Mouse (Mus musculus): Measurements from ENCODE around the gene P4hb. TPM values are rescaled to one million over a fixed set of nuclear protein-coding genes. Genes with fewer than 3 reads are reported as not detected.

Gene P4hb
- total and polyA plus RNA-seq, 3 experiments, result 563 to 1,152 (median 625) TPM

DNA sequence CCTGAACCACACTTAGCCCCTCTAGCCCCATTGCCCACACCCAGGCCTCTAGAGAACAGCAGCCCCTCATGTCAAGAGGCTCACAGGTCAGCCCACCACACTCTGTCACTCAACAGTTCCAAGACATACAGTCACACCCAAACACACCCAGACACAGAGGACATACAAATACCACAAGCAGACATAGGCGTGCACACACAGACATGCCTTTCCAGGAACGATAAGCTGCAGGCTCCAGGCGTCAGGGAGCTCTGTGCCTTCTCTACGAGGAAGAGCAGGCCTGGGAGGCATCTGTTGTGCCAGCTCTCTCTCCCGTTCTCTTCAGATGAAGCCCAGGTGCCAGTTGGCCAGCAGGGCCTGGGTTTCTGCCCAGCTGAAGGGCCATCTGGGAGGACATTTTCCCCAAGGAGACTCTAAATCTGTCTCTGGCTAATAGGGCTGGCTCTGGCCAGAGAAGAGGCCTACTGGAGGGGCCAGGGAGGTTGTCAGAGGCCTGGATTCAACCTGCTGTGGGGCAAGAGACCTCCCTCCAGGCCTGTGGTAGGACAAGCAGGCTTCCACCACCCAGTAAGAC lies 52.0 kb downstream of the P4hb start:
- no peak overlapping the region for H3K9ac ChIP-seq (ENCODE audit: control insufficient read depth, low read depth, low read length, poor library complexity, severe bottlenecking)
- H3K27me3 ChIP-seq (ENCODE audit: control insufficient read depth in 1 of 2, insufficient read depth in 2 of 2, low read length in 2 of 2), result no peaks in the 10 kb centered on the region
- DNase-seq (ENCODE audit: low read depth, low spot score), result no peak
- H3K36me3 ChIP-seq (ENCODE audit: control insufficient read depth in 1 of 2, insufficient read depth in 2 of 2, low read length in 2 of 2), result peaks cover 0 to 9% of the 10 kb centered on the region in 2 experiments; a peak in 2 of 4 replicates
- TF ChIP-seq ETS1 (IDR thresholded peaks at IDR 0.05; ENCODE audit: low read depth, low read length), result no peak
- TF ChIP-seq MEF2A (IDR thresholded peaks at IDR 0.05; ENCODE audit: extremely low read depth, insufficient replicate concordance, low read depth, low read length, poor library complexity, severe bottlenecking), result no peak
- no peak for TF ChIP-seq JUND (IDR thresholded peaks at IDR 0.05; ENCODE audit: low read depth, low read length)
- TF ChIP-seq CHD1 (IDR thresholded peaks at IDR 0.05; ENCODE audit: low read depth, low read length), result no peak
- TF ChIP-seq RAD21 (IDR thresholded peaks at IDR 0.05; ENCODE audit: low read depth, low read length), result no peak
- TF ChIP-seq USF1 (IDR thresholded peaks at IDR 0.05; ENCODE audit: low read depth, low read length), result no peak
- TF ChIP-seq MAFK (IDR thresholded peaks at IDR 0.05; ENCODE audit: borderline replicate concordance, low read depth, low read length), result no peak
- no peaks in the 10 kb centered on the region for H3K9me3 ChIP-seq (replicated peaks; ENCODE audit: insufficient read depth, low read length)
- no peak overlapping the region for H3K4me3 ChIP-seq (ENCODE audit: control insufficient read depth in 1 of 2, insufficient read depth in 1 of 2, low read depth in 2 of 2, low read length in 2 of 2)
- no peaks in the 10 kb centered on the region for H3K79me2 ChIP-seq (ENCODE audit: control insufficient read depth, insufficient read depth, low read length, poor library complexity)
- no peak overlapping the region for H3K27ac ChIP-seq (ENCODE audit: control insufficient read depth, low read depth, low read length)
- peaks cover 5 to 13% of the 10 kb centered on the region in 2 experiments for H3K4me1 ChIP-seq (ENCODE audit: control insufficient read depth in 1 of 2, insufficient read depth in 2 of 2, low read length in 2 of 2)

DNA sequence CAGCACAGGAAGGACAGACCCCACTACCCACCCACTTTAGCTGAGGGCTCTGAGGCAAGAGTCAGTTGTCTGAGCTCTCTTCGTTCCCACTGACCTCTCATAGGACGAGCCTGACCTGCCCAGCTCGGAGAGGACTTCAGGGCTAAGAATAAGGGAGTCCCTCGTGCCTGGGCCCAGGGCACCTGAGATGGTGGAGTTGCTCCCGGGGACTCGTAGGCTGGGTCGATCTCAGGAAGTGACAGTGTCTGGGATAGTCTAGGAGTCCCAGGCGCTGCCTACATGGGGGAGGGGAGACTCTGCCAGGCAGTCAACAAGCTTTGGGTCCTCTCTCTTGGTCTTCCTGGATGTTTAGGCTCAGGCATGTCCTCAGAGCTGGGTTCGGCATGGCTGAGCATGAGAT lies 52.6 kb downstream of the P4hb start:
- H3K27me3 ChIP-seq (ENCODE audit: control insufficient read depth in 1 of 2, insufficient read depth in 2 of 2, low read length in 2 of 2), result no peaks in the 10 kb centered on the region
- H3K79me2 ChIP-seq (ENCODE audit: control insufficient read depth, insufficient read depth, low read length, poor library complexity), result no peaks in the 10 kb centered on the region
- no peak overlapping the region for H3K27ac ChIP-seq (ENCODE audit: control insufficient read depth, low read depth, low read length)
- TF ChIP-seq GABPA (IDR thresholded peaks at IDR 0.05; ENCODE audit: low read depth, low read length) (no peak), MAX (IDR thresholded peaks at IDR 0.05; ENCODE audit: low read length) (no peak), POLR2AphosphoS2 (IDR thresholded peaks at IDR 0.05; ENCODE audit: low read length) (no peak), NELFE (IDR thresholded peaks at IDR 0.05; ENCODE audit: low read depth, low read length) (no peak), ZKSCAN1 (IDR thresholded peaks at IDR 0.05; ENCODE audit: low read depth, low read length) (no peak), SIN3A (IDR thresholded peaks at IDR 0.05; ENCODE audit: low read length) (no peak), MEF2A (IDR thresholded peaks at IDR 0.05; ENCODE audit: extremely low read depth, insufficient replicate concordance, low read depth, low read length, poor library complexity, severe bottlenecking) (no peak), POLR2A (IDR thresholded peaks at IDR 0.05; ENCODE audit: control insufficient read depth in 1 of 2, insufficient read depth in 1 of 2, low read depth in 1 of 2, low read length in 2 of 2, poor library complexity in 1 of 2) (no peak), ZC3H11A (IDR thresholded peaks at IDR 0.05; ENCODE audit: low read depth, low read length) (no peak), RCOR1 (IDR thresholded peaks at IDR 0.05; ENCODE audit: low read depth, low read length) (no peak), ELF1 (IDR thresholded peaks at IDR 0.05; ENCODE audit: low read depth, low read length) (no peak), MAZ (IDR thresholded peaks at IDR 0.05; ENCODE audit: low read depth, low read length) (no peak), ZNF384 (IDR thresholded peaks at IDR 0.05; ENCODE audit: low read depth, low read length) (no peak), MYC (IDR thresholded peaks at IDR 0.05; ENCODE audit: low read depth, low read length) (no peak), HCFC1 (IDR thresholded peaks at IDR 0.05; ENCODE audit: low read depth, low read length) (no peak)
- H3K9ac ChIP-seq (ENCODE audit: control insufficient read depth, low read depth, low read length, poor library complexity, severe bottlenecking), result no peak overlapping the region
- H3K36me3 ChIP-seq (ENCODE audit: control insufficient read depth in 1 of 2, insufficient read depth in 2 of 2, low read length in 2 of 2), result peaks cover 0 to 8% of the 10 kb centered on the region in 2 experiments; a peak in 2 of 4 replicates
- DNase-seq (ENCODE audit: low read depth, low spot score), result no peak
- H3K4me1 ChIP-seq (ENCODE audit: control insufficient read depth in 1 of 2, insufficient read depth in 2 of 2, low read length in 2 of 2), result peaks cover 5 to 10% of the 10 kb centered on the region in 2 experiments
- no peaks in the 10 kb centered on the region for H3K9me3 ChIP-seq (replicated peaks; ENCODE audit: insufficient read depth, low read length)
- no peak overlapping the region for H3K4me3 ChIP-seq (ENCODE audit: control insufficient read depth in 1 of 2, insufficient read depth in 1 of 2, low read depth in 2 of 2, low read length in 2 of 2)
